Mouse (Mus musculus): ENCODE measurements at regions not wholly inside any gene's neighbourhood (a gene's known extent, or its start where the extent isn't known, plus 50 kb on each side); places are given as distances from the start of the nearest gene placed in this dataset.

DNA sequence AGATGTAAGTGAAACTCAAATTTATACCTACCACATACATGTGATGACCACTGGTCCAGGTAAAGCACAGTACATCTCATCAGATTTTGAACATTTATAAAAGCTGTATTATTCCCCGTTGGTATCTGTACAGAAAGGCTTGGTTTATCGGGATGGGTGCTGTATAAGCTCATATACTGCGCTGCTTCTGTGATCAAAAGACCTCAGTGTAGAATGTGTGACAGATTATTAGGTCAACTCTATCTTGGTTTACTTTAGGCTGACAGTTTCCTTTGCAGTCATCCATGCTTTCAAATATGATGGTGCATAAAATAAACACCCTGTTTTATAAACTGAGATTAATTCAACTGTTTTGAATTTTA lies 185.8 kb upstream of the Emcn start:
- no peak for TF ChIP-seq CTCF (IDR thresholded peaks at IDR 0.05; ENCODE audit: low read depth, low read length)
- TF ChIP-seq POLR2A (IDR thresholded peaks at IDR 0.05; ENCODE audit: extremely low read depth, insufficient read depth, low read length), result no peak
